Mouse (Mus musculus): Measurements from ENCODE around the gene Nf1.

Gene Nf1

GRCm38 (mm10) chr11:79529226-79529625 is 189.7 kb downstream of the Nf1 start:
- no peak for DNase-seq (ENCODE audit: low spot score)

DNA sequence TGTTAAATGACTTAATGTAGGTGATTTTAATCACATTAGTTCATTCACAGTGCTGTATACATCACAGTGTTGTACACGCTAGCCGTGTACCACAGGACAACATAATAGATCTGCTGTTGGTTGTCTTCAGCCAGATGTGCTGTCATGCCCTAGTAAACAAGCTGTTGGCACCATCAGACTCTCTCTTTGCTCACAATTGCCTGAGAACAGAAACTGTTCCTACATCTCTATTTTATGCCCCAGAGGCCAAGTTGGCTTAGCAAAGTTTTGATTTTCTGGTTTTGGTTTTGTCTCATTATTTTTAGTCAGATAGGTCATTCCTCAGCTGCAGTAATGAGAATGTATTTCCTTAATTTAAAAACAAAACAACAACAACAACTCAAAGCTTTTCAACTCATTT is 190.2 kb downstream of the Nf1 start:
- no peak for DNase-seq (ENCODE audit: low spot score)

DNA sequence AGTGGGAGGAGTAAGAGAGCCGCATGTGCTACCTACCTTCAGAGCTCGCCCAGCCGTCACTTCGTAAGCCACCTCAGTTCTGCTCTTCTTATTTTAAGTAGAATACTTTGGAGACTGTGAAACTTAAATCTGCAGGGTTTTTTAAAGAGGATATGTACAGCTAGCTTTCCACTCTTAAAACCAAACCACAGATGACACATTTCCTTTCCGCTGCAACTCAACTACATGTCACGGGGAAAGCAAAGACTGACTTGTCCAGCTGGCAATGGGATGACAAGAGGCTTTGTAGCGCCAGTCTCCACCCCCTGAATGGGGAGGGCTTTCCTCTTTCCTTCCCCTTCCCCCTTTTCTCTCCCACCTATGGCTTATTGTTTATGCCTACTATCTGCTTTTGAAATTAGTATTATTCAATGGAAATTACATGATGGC is 190.9 kb downstream of the Nf1 start, which contains the start of the genes Evi2 and Evi2a:
Gene Evi2 (minus strand): TSS at position 257 of the 429 bp plus-strand sequence.
Gene Evi2a (minus strand): TSS at position 277 of the 429 bp plus-strand sequence.
- peak; percentile 48 for DNase-seq (ENCODE audit: low spot score)

DNA sequence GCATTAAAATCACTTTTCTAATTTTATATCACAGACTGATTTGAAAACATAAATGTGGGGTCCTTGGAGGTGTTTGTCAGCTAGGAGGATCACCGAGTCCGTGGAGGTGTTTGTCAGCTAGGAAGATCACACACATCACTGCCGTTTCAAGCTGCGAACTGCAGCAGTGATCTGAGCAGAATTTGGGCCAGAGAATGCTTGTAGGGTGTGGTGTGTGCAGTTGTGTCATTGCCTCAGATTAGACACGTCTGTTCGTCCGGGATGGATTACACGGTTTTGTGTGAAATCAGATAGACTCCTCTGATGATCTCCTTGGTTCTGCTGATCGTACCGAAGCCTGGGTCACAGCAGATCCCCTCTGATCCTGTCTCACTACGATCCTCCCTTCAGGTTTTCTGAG is 191.3 kb downstream of the Nf1 start:
- no peak for DNase-seq (ENCODE audit: low spot score)

GRCm38 (mm10) chr11:79531485-79531884 is 192.0 kb downstream of the Nf1 start:
- no peak for DNase-seq (ENCODE audit: low spot score)

DNA sequence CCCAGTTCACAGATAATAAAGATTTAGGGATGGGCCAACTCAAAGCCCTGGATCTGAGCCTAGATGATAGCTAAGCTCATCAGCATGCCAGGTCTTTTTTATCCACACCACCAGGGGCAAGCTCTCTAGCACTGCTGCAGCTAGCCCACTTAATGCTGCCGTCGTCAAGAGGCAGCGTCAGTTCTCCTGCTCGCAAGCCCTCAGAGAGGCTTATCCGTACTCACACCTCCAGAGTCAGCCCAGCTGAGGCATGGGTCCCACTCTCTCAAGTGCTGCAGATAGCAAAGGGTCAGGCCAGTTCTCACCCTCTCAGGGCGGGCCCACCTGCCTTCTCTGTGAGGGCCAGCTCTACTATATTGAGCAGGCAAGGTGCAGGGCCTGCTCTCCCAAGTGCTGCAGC is 193.8 kb downstream of the Nf1 start:
- DNase-seq (ENCODE audit: low spot score) = no peak

DNA sequence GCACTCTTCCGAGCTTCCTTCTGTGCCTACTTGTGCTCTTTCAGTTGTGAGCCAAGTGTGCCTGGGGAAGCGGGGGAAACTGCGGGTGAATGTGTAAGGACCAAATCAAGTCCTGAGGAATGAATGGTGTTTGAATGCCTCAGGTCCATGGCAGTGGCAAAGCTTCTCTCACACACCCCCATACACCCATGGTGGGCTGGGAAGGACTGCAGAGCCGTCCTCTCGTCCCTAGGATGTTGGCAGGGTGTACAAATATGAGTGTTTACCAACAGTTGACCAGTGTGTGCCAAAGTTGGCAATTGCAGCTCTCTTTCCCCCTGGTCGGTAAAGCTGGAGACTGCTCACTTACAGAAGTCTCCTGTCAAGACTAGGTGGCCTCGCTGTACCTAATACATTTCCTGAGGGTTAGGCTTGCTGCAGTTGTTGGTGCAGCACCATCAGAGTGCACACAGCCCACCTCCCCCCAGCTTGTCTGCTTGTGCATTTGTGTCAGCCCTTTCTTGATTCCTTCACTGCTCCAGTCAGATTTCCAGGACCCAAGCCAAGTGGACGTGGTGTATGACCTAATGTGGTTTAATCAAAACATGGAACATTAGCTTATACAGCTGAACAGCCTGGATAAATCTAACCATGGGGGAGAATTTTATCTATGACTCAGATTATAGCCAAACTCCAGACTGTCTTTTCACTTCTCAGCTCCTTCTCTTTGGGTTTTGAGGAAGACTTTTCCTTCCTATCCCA is 194.6 kb downstream of the Nf1 start:
- no peak for DNase-seq (ENCODE audit: low spot score)

GRCm38 (mm10) chr11:79535554-79535953 is 196.1 kb downstream of the Nf1 start:
- DNase-seq (ENCODE audit: low spot score) = no peak

- DNase-seq (ENCODE audit: low spot score) = no peak
Measured at GRCm38 (mm10) chr11:79536293-79536692, 196.8 kb downstream of the Nf1 start.

DNA sequence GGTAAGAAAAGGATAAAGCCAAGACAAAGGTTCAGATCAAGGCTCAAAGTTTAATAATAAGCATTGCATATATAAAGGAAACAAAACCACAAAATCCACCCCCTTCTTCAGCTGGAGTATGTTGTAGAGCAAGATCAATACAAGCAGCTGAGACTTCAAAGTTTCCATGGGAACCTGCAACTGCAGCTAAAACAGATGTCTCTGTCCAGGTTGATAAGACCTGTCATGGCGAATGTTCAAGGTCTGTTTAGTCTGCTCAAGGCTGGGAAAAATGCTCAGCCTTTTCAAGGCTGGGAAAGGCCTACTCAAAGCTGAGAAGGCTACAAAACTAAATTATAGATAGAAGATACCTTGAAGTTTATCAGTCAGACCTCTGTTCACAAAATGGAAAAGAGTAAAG is 213.1 kb downstream of the Nf1 start:
- DNase-seq (ENCODE audit: low spot score) = no peak

- DNase-seq (ENCODE audit: low spot score) = no peak
Measured at GRCm38 (mm10) chr11:79560536-79560935, 221.0 kb downstream of the Nf1 start.

- no peak for DNase-seq (ENCODE audit: low spot score)
Measured at GRCm38 (mm10) chr11:79563493-79563892, 224.0 kb downstream of the Nf1 start.

DNA sequence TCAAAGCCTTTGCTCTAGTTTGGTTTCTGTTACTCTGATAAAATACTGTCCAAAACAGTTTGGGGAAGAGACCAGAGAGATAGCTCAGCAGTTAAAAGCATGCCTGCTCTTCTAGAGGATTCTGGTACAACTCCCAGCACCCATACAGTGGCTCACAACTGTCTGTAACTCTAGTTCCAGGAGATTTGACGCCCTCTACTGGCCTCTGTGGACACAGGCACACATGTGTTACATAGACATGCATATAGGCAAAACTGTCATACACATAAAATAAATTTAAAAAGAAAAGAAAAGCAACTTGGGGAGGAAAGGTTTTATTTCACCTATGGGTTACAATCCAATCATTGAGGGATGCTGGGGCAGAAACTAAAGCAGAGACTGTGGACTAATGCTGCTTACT is 227.5 kb downstream of the Nf1 start:
- no peak for DNase-seq (ENCODE audit: low spot score)

- DNase-seq (ENCODE audit: low spot score) = no peak
Measured at GRCm38 (mm10) chr11:79568197-79568911, 228.9 kb downstream of the Nf1 start.

DNA sequence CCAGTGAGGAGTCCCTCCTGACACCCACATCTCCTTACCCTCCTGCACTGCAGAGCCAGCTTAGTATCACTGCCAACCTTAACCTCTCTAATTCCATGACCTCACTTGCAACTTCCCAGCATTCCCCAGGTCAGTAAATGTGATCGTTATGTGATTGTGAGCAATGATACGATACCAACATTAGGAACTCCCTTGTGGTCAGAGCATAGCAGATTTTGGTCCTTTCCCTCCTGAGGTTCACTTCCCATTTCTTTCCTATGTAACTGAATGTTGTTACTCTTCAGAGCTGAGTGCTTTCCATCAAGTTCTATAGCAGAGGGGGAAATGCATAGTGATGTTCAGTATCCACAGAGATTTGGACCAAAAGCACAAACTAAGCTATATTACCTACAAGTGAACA is 230.8 kb downstream of the Nf1 start:
- DNase-seq (ENCODE audit: low spot score) = no peak

DNA sequence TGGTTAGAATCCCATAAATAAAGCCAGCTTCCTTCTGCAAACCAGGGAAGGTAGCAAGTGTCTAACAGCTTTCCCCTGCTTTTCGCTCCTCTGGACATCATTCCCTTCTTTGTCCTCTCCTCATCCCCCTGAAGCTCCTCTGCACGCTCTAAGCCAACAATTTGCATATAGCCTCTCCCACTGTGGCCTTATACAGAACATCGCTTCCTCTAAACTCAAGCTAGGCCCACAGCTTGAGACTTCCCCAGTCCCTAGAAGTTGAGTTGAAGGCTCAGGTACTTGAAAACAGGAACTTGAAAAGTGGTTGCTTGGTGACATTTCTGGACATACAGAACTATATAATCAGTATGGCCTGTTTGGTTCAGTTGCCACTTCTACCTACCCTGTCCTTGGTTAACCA is 234.3 kb downstream of the Nf1 start:
- DNase-seq (ENCODE audit: low spot score) = peak; percentile 15

- no peak for DNase-seq (ENCODE audit: low spot score)
Measured at GRCm38 (mm10) chr11:79575383-79576073, 236.0 kb downstream of the Nf1 start.

DNA sequence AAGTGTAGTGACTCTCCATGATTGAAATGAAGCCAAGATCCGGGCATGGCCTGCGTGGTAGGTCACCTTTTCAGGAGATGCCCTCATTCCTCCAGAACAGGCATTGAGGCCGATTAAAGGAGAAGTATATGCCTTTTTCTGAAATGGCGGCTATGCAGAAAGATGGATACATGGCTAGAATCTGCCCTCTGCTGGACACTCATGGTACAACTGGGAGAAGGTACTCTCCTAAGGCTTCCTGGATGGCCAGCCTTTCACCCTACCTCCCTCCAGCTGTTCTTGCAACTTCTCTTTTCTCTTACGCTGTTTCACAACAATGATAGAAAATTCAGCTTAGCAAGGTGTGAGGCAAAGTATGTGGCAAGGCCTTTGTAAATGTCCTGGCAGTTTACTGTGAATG is 238.2 kb downstream of the Nf1 start:
- peak; percentile 77 for DNase-seq (ENCODE audit: low spot score)

DNA sequence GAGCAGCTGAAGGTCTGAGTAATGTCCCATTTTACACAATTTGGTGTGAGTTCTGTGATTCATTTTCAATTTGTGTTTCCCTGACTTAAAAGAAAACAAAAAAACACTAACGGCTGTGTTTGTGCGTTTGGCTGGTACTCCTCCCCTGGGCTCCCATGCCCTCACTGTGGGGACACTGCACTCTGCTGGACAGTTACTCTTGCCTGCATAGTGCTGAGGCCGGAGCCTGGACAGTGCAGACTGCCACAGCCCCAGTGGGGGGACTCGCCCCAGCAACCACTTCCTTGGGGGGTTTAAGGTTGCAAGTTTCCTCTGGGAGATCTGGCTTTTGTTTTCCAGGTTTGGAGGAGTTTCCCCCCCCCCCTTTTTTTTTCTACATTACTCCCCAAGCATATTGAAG is 241.2 kb downstream of the Nf1 start:
- no peak for DNase-seq (ENCODE audit: low spot score)

GRCm38 (mm10) chr11:79581257-79581656 is 241.8 kb downstream of the Nf1 start:
- no peak for DNase-seq (ENCODE audit: low spot score)

DNA sequence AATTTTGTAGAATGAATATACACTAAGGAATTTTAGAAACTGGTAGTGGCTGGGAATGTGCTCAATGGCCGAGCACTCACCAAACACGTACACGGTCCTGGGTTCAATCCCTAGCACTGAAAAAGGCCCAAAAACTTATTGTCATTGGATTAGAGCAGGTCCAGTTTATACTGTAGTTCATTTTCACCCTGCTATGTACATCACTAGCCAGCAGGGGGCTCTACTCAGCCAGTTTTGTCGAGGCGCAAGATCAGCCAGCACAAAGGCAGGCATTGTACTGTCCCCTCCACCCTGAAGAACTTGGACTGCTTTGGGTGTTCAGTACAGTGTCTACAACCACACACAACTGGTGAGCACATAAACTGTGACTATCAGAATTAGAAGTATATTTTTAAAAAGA is 244.7 kb downstream of the Nf1 start:
- peak; percentile 59 for DNase-seq (ENCODE audit: low spot score)

DNA sequence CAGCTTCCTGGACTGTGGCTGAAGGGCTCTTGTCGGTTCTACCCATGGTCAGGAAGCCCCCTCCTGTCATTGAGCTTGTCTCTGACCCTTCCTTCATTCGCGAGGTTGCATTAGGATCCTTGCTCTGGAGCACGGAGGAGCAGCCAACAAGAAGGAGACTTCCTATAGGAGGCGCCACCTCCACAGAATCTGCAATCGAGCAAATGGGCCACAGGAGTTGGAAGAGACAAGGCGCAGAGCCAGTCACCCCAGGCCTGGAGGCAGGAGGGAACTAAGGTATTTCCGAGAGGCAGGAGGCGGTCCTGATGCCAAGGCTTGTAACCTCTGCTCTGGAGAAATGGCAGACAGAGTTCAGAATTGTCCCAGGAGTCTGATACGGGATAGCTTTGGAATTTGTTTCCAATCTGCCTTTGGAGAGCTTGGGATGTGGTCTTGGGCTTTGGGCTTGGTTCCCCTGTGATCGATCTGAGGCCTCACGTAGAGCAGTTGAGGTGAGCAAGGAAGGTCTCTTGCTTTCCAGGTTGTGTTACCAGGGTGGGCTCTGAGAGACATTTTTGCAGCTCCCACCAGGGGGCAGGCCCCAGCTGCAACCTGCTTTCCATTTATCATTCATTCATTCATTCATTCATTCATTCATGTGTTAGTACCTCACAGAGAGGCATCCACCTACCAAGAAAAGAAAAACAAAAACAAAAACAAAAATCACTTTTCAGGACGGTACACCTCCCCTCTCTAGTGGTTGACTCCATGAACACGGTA is 250.0 kb downstream of the Nf1 start:
- no peak for DNase-seq (ENCODE audit: low spot score)

Measured in lung, postnatal 25 days (tissue).